ENCODE assay signal across 22 mouse cellular contexts in the genomic region with DNA sequence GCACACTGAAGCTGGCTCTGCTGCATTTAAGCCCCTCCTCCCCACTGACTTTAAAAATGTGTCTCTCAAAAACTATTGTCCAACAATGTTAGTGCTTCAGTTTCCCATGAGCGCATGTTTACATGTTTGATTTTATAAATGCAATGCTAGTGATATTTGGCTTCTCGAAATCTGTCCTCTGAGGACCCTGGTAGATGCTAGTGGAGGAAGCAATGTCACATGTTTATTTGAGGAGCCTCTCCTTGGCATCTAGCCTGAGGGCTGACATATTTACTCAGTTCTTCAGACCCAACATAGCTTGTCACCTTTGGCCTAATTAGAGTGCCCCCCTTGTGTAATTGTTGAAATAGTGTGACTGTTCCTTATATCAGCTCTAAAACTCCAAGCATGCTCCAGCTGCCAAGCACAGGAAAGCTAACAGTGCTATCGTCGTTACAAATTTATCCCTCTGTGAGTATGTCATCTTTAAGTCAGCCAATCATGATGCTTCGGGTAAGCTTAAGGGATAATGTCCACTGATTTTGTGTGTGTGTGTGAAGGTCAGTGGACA.
"Had no signal": no experiment of that assay in that cellular context is flagged by ENCODE, and none has a peak within 500 bp of the region (broad histone marks: within the 10 kb centered on the region; RNA-seq: fewer than 3 reads in every experiment).

No protein-coding gene starts in this region.

- H3K4me1 ChIP-seq: limb, embryonic 10.5 days; liver, embryonic 12.5 days; liver, embryonic 15.5 days; neural tube, embryonic 12.5 days had no signal

- ATAC-seq: intestine, postnatal 0 days; liver, embryonic 12.5 days had no signal

- H3K4me2 ChIP-seq: limb, embryonic 13.5 days; liver, embryonic 12.5 days; liver, embryonic 15.5 days; midbrain, embryonic 12.5 days; neural tube, embryonic 12.5 days; neural tube, embryonic 15.5 days had no signal

- DNase-seq: kidney, adult 2 months; kidney, postnatal 25 days; layer of hippocampus, adult 9-11 months; liver; lung, postnatal 14 days; right cerebral cortex, adult 18-20 months; right cerebral cortex, postnatal 14 days; right cerebral cortex, postnatal 4 days; thymus, adult 2 months; thymus, postnatal 14 days; thymus, postnatal 4 days had no signal

- H3K36me3 ChIP-seq: limb, embryonic 10.5 days; limb, embryonic 13.5 days; liver, embryonic 12.5 days; liver, embryonic 15.5 days; midbrain, embryonic 12.5 days; neural tube, embryonic 12.5 days; neural tube, embryonic 15.5 days had no signal

- H3K4me3 ChIP-seq: layer of hippocampus, adult 2 months; limb, embryonic 10.5 days; limb, embryonic 13.5 days; liver, embryonic 12.5 days; liver, embryonic 15.5 days; midbrain, embryonic 12.5 days; neural tube, embryonic 12.5 days; neural tube, embryonic 15.5 days had no signal

- H3K27ac ChIP-seq: kidney, postnatal 0 days; layer of hippocampus, adult 2 months; limb, embryonic 10.5 days; limb, embryonic 13.5 days; liver, embryonic 12.5 days; liver, embryonic 15.5 days; midbrain, embryonic 12.5 days; neural tube, embryonic 12.5 days; neural tube, embryonic 15.5 days; stomach, postnatal 0 days had no signal

- H3K27me3 ChIP-seq: limb, embryonic 13.5 days; liver, embryonic 12.5 days; liver, embryonic 15.5 days; midbrain, embryonic 12.5 days; neural tube, embryonic 12.5 days; neural tube, embryonic 15.5 days had no signal

- H3K9me3 ChIP-seq: limb, embryonic 10.5 days; limb, embryonic 13.5 days; liver, embryonic 12.5 days; liver, embryonic 15.5 days; midbrain, embryonic 12.5 days; neural tube, embryonic 12.5 days; neural tube, embryonic 15.5 days had no signal

- H3K9ac ChIP-seq: limb, embryonic 13.5 days; liver, embryonic 12.5 days; liver, embryonic 15.5 days; midbrain, embryonic 12.5 days; neural tube, embryonic 12.5 days; neural tube, embryonic 15.5 days had no signal
